Mouse (Mus musculus) ovary, postnatal 10 days (tissue): Measurements from ENCODE around the gene Ets2.
A peak's percentile ranks its signal among the peaks of the same experiment; 100 is the strongest.

Experiments used
- DNase-seq: peaks from one replicate; pipeline ENCODE4 v3.0.0; 2022; ENCODE audit warnings: low spot score

Ets2 gene

DNA sequence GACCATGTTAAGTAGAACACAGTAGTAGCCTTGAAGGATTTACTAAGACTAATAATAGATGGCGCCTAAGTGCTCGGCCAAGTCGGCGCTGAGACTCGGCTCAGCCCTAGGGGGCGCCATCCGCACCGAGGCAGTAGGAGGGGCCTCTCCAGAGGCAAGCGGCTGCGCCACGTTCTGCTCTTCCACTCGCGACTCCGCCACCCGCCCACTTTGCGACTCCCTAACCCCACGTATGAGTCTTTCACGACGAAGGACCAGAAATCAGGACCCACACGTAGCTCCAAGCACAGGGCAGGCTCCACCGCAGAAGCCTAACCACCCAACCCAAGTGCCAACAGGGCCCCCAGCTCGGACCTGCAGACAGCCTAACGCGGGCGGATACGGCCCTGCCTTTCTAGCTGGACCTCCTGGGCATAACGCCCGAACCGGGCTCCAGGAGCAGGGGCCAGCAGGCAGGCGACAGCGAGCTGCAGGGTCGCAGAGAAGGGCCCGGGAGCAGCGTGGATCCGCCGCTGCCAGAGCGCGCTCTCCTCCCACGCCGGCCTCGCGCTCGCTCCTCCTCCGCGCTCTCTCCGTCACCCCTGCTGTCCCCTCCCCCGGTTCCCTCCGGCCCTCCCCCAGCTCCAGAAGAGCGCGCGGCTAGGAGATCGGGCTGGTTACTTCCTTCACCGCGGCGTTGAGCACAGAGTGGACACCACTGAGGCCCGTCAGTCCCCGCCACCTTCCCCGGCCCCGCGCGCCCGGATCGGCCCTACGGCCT, at the start of gene Ets2:
Gene Ets2, plus strand, starts transcription at position 274 of the 760 bp plus-strand sequence.
- DNase-seq: peak; percentile 80

- DNase-seq: no peak
Observed at GRCm38 (mm10) chr16:95654204-95654611, 47.7 kb upstream of the Ets2 start.

GRCm38 (mm10) chr16:95656535-95656934, 45.3 kb upstream of the Ets2 start:
- no peak for DNase-seq

DNA sequence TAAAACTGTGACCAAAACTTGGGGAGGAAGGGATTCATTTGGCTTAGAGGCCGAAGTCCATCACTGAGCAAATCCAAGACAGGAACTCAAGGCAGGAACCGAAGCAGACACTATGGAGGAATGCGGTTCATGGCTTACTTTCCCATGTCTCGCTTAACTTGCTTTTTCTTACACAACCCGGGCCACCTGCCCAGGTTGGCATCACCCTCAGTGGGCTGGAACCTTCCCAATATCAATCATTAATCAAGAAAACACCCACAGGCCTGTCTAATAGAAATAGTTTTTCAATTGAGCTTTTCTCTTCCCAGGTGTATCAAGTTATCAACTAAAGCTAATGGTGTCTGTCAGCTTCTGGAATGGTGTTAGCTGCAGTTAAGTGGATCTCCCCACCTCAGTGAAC, 44.7 kb upstream of the Ets2 start:
- no peak for DNase-seq

GRCm38 (mm10) chr16:95657756-95658155, 44.1 kb upstream of the Ets2 start:
- DNase-seq: no peak

DNA sequence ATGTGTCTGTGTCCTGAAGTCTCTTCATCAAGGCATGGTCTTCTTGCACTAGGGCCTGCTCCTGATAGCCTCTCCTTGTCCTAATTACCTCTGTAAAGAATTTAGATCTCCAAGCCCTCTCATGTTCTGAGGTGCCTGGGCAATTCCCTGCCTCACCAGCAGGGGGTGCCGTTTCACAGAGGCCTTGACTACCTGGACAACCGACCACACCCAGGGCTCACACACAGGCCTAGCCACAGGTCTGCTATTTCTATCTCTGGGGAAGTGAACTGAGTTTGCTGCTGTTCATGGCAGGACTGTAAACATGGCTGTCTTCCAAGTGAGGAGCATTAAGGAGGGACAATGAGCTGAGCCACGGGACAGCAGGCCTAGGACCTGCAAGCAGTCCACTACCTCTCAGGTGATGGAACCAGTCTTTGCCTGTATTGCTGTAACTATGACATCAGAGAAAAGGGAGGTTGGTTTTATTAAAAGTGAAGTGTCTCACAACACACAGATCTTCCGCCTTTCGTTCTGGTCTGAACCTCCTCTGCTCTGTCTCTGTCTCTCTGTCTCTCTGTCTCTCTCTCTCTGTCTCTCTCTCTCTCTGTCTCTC, 42.9 kb upstream of the Ets2 start:
- DNase-seq: no peak

GRCm38 (mm10) chr16:95659461-95659860, 42.4 kb upstream of the Ets2 start:
- no peak for DNase-seq

GRCm38 (mm10) chr16:95660909-95661308, 41.0 kb upstream of the Ets2 start:
- DNase-seq: no peak

DNA sequence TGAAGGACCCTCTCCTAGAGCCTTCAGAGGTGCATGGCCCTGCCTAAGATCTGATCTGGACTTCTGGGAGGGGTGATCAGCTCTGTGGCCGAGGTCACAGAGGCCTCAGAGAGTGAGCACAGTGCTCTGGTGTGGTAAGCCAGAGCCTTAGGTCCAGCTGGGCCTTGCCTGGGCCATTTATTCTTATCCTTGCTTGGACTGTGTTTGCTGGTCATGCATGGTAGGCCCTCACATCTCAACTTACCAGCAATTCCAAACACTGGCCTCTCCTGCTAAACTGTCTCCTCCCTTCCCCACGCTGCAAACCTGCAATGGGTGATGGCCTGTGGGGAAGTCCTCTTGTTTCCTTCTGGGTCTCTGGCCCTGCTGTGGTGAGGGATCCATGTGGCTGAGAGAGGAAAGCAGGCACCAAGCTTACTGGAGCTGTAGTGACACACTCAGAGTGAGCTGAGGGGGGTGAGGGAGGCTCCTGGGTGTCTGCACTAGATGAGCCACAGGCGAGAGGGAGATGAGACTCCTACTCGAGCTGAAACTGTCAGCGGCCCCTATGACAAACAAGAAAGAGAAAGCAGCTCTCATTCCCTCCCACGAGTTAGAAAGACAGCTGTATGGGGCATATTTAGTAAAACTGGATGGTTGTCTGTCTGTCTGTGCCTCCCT, 36.3 kb upstream of the Ets2 start:
- no peak for DNase-seq

GRCm38 (mm10) chr16:95666288-95666687, 35.6 kb upstream of the Ets2 start:
- no peak for DNase-seq

DNA sequence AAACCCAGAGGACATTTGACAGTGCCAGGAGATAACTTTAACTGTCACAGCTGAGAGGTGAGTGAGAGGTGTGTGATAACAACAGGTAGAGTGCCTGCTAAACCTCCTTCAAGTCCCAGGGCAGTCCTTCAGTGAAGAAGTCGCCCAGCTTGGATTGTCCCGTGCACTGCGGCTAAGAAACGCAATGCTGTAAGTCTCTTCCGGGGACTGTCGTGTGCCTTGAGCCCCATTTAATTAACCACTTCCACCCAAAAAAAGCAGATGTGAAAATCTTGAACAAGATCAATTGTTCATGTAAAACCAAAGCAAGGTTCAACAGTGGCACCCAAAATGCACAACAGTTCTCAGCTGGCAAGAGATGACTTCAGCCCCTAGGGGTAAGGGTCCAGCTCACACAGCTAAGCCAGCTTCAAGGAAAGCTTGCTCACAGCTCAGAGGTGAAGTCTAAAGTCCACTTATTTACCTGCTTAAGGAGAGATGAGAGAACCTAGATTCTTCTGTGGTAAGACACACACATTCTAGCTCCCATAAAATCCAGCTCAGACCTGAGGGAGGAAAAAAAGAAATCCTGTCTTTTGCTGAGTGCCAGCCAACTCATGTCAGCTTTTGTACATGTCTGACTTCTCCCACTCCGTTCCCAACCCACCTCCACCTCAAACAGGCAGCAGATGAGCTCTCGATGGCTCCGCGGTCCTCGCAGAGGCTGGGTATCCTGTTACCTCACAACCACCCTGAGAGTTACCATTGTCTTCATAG, 34.3 kb upstream of the Ets2 start:
- no peak for DNase-seq

- DNase-seq: no peak
Observed at GRCm38 (mm10) chr16:95668151-95668993, 33.5 kb upstream of the Ets2 start.

DNA sequence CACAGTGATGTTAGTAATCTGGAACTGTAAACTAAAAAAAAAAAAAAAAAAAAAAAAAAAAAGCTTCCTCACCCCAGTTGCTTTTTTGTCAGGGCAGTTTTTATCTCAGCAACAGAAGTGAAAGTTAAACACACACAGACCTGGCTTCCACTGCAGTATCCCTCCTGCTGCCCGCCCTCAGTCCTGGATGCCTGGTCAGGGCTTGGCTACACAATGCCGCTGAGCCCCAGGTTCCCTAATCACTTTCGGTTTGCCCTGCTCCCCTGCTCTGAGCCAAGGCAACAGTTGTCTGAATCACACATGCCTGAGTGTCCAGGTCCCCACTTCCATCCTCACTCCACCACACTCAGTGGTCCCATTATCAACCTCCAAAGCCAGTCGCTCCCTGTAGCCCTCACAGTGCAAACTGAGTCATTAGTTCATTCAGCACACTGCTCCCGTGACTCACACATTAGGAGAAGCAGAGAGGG, 27.4 kb upstream of the Ets2 start:
- DNase-seq: peak; percentile 11

GRCm38 (mm10) chr16:95675212-95675611, 26.7 kb upstream of the Ets2 start:
- DNase-seq: no peak

DNA sequence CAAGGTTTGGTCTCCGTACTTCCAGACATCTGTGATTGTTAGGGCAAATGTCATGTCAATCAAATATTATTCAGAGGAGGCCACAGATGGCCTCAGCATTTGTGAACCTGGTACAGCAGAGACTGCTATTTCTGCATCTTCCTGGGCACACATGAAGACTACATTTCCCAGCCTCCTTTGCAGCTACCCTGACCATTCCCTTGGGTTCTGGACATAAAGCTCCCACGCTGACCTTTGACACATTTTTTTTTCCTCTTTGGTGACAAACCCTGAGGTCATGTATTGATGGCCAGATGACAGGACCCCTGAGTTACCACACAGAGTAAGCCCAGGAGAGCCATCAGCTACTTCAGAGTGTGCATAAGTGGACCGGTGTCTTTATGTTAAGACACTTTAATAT, 25.2 kb upstream of the Ets2 start:
- DNase-seq: no peak

- no peak for DNase-seq
Observed at GRCm38 (mm10) chr16:95682431-95682892, 19.4 kb upstream of the Ets2 start.

GRCm38 (mm10) chr16:95685807-95686206, 16.1 kb upstream of the Ets2 start:
- DNase-seq: no peak

DNA sequence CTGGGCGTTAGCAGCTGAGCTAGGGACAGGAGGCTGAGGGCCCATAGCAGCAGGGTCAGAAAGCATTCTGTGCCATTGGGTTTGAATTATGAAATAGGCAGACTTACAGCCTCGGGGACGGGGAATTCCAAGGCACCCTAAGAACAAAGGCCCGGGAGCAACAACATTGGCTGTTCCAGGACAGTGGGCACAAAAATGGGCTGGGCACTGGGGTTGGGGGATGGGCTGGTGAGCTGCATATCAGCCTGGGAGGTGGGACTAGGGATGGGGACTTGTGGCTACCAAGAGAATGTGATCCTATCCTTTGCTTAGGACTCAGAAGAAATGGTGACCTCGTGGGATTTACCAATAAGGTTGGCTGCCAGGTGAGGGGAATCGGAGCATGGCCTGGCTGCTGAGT, 15.6 kb upstream of the Ets2 start:
- no peak for DNase-seq

GRCm38 (mm10) chr16:95686901-95687300, 15.0 kb upstream of the Ets2 start:
- no peak for DNase-seq

DNA sequence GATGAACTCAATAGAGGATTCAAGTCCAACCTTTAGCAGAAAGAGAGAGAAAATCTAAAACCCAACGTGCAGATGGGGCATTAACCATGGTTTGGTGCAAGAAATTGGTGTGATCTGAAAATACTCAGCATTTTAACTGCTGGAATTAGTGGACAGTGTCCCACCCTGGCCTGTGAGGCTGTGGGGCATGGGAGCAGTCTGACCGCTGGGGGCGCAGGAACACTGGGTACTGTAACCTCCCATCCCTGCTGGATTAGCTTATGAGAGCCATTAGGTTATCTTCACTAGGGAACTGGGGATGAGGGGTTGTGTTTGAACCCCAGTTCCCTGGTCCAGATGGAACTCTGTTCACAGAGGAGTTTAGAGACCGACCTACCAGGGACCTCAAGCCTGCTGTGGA, 13.9 kb upstream of the Ets2 start:
- DNase-seq: no peak

DNA sequence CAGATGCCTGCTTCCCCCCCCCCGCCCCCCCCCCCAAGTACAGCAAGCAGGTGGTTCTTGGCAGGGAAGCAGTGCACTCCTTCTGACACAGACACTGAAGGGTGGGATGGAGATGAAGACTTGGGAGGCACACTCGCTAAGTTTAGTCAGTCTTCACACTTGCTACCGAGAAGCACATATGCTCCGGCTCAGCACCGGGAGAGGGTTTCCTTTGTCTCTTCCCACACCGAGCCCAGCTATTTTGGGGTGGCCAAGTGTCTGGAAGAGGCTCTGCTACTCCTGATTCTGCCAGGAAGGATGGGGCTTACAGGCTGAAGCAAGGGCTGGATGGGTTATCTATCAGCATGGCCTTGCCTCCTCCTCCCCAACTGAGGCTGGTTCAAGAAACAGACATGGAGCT, 5.3 kb upstream of the Ets2 start:
- no peak for DNase-seq
